Mouse (Mus musculus) hindbrain, embryonic 14.5 days (tissue): ENCODE measurements around the gene Rnf220. TPM values are rescaled to one million over a fixed set of nuclear protein-coding genes. Genes with fewer than 3 reads are reported as not detected.
"Not testable (repeated sequence)": the region's sequence is repeated elsewhere in the genome, so short reads cannot be mapped to it uniquely, and the experiment has no call there.

ENCODE experiments used
- ATAC-seq: fragments of 200-750 bp; cut with Nextera tagmentation; 2 replicates; pipeline ENCODE4 v1.8.0; 2017; ENCODE audit warnings: moderate number of reproducible peaks, mild to moderate bottlenecking, moderate TSS enrichment, moderate library complexity; ENCODE audit not compliant: low FRiP score
- DNase-seq: peaks from one replicate; pipeline ENCODE4 v3.0.0-alpha.2; 2015; ENCODE audit warnings: low spot score
- H3K27ac ChIP-seq: fragments of 300-500 bp; sonication (generic); 2 replicates; pipeline ENCODE4 v1.5.1; 2014; ENCODE audit warnings: mild to moderate bottlenecking, moderate library complexity
- H3K27me3 ChIP-seq: fragments of 300-500 bp; sonication (generic); 2 replicates; pipeline ENCODE4 v1.6.1; 2014; ENCODE audit warnings: mild to moderate bottlenecking, low read length, mixed read lengths; ENCODE audit not compliant: control insufficient read depth, insufficient read depth
- H3K36me3 ChIP-seq: fragments of 300-500 bp; sonication (generic); replicated peaks from 2 replicates; pipeline ENCODE4 v1.6.1; 2014; ENCODE audit not compliant: control insufficient read depth, insufficient read depth
- H3K4me1 ChIP-seq: fragments of 300-500 bp; sonication (generic); replicated peaks from 2 replicates; pipeline ENCODE4 v1.6.1; 2014; ENCODE audit warnings: antibody characterized with exemption, low read length, mixed read lengths; ENCODE audit not compliant: control insufficient read depth, insufficient read depth
- H3K4me2 ChIP-seq: fragments of 300-500 bp; sonication (generic); replicated peaks from 2 replicates; pipeline ENCODE4 v1.6.1; 2014; ENCODE audit warnings: mild to moderate bottlenecking, moderate library complexity
- H3K4me3 ChIP-seq: fragments of 300-500 bp; sonication (generic); replicated peaks from 2 replicates; pipeline ENCODE4 v1.5.1; 2014; ENCODE audit warnings: mild to moderate bottlenecking, low read length
- H3K9ac ChIP-seq: fragments of 300-500 bp; sonication (generic); 2 replicates; pipeline ENCODE4 v1.6.1; 2014
- H3K9me3 ChIP-seq: fragments of 300-500 bp; sonication (generic); 2 replicates; pipeline ENCODE4 v1.6.1; 2016; ENCODE audit warnings: low read length; ENCODE audit not compliant: control insufficient read depth
- WGBS: fragments of 180-500 bp; shearing (Covaris S2); extraction: QIAGEN DNeasy Blood & Tissue Kit; methylation state at CpG from one replicate; pipeline ENCODE4 v1.1.7; 2014; 5-methylcytosine and 5-hydroxymethylcytosine counted together
- polyA plus RNA-seq: library from polyadenylated mRNA; unstranded; fragments of >200 nt; fragmentation: Nextera tagmentation; extraction: Ambion mirVana; gene quantifications from 2 replicates; pipeline ENCODE4 v1.2.1, GENCODE M21; 2014

The Rnf220 gene
- polyA plus RNA-seq, 1 experiment from 2014 or later, result 94.0 TPM

DNA sequence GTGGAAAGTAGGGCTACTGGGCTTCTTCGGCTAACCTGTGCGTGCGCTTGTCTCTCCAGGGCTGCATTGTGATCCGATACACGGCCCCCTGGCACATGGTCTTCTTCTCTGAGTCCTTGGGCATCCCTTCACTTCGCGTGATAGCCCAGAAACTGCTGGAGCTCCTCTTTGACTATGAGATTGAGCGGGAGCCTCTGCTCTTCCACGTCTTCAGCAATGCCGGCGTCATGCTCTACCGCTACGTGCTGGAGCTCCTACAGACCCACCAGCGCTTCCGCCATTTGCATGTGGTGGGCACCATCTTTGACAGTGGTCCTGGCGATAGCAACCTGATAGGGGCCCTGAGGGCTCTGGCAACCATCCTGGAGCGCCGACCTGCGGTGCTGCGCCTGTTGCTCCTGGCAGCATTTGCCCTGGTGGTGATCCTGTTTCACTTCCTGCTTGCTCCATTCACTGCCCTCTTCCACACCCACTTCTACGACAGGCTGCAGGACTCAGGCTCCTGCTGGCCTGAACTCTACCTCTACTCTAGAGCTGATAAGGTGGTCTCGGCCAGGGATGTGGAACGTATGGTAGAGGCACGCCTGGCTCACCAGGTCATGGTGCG lies 228.9 kb downstream of the Rnf220 start:
- Histone ChIP-seq H3K9me3 (no peaks in the 10 kb centered on the region), H3K9ac (no peak overlapping the region), H3K36me3 (peaks cover 19% of the 10 kb centered on the region), H3K4me1 (peaks cover 9% of the 10 kb centered on the region; the same call in 1 of the 2 replicates), H3K4me2 (no peak overlapping the region), H3K4me3 (no peak overlapping the region), H3K27me3 (no peaks in the 10 kb centered on the region), H3K27ac (no peak overlapping the region)
- WGBS, result 90% methylated on average over 25 of the region's 25 CpGs
- no peak for ATAC-seq
- no peak for DNase-seq

- 6% methylated on average over 2 of the region's 2 CpGs for WGBS
- H3K4me1 ChIP-seq, result peaks cover 2% of the 10 kb centered on the region; the same call in 1 of the 2 replicates
- DNase-seq (peak; percentile 84), ATAC-seq (no peak)
- H3K4me3 ChIP-seq, result no peak overlapping the region
- H3K9me3 ChIP-seq, result no peaks in the 10 kb centered on the region
- H3K9ac ChIP-seq, result no peak overlapping the region
- no peaks in the 10 kb centered on the region for H3K27me3 ChIP-seq
- H3K4me2 ChIP-seq, result no peak overlapping the region
- H3K27ac ChIP-seq, result no peak overlapping the region
- H3K36me3 ChIP-seq, result peaks cover 13% of the 10 kb centered on the region
Measured at GRCm38 (mm10) chr4:117267284-117267683, 229.6 kb downstream of the Rnf220 start.

GRCm38 (mm10) chr4:117262987-117263386 lies 233.9 kb downstream of the Rnf220 start:
- H3K4me3 ChIP-seq, result no peak overlapping the region
- no peak overlapping the region for H3K27ac ChIP-seq
- H3K9ac ChIP-seq, result no peak overlapping the region
- H3K4me1 ChIP-seq, result no peaks in the 10 kb centered on the region; the same call in 1 of the 2 replicates
- no peaks in the 10 kb centered on the region for H3K27me3 ChIP-seq
- no peaks in the 10 kb centered on the region for H3K36me3 ChIP-seq
- 59% methylated on average over 8 of the region's 8 CpGs for WGBS
- no peak for ATAC-seq
- no peaks in the 10 kb centered on the region for H3K9me3 ChIP-seq
- DNase-seq, result no peak
- no peak overlapping the region for H3K4me2 ChIP-seq

DNA sequence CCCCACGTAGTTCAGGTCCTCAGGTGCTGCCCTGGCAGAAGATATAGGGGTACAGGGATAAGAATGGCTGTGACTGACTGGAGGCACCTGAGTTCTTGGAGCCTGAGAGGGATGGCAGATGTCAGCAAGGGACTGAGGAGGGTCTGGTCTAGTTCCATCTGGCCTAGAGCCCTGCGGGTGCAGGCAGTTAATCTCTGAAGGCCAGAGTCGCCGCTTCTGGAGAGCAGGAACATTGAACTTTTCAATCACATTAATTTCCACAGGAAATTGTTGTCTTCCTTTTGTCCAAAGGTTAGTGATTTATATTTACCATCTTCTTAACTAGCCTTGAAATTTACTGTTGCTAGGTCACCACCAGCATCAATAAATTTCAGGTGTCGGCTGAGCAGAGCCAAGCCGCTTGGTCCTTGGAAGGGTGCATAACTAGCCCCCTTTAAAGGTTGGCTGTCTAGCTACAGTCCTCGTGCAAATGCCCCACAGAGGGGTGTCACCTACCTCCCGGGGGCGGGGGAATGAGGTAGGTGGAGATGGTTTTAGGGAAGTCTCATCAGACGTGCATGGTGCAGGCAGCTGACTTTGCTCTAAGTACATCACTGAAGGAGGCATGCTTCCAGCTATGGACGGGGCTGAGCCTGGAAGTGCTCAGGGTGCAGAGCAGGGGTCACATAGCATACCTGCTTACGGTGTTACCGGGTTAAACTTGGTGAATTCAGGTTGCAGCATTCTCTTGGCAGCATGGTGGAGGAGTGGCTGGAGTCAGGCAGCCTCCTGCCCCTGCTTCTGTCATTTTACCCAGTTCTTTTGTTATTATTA lies 234.5 kb downstream of the Rnf220 start:
- Histone ChIP-seq H3K9ac (no peak overlapping the region), H3K4me2 (no peak overlapping the region), H3K4me3 (no peak overlapping the region), H3K9me3 (no peaks in the 10 kb centered on the region), H3K36me3 (no peaks in the 10 kb centered on the region), H3K27me3 (no peaks in the 10 kb centered on the region), H3K27ac (no peak overlapping the region), H3K4me1 (no peaks in the 10 kb centered on the region; the same call in 1 of the 2 replicates)
- DNase-seq, result no peak
- no peak for ATAC-seq
- WGBS, result 77% methylated on average over 13 of the region's 13 CpGs

DNA sequence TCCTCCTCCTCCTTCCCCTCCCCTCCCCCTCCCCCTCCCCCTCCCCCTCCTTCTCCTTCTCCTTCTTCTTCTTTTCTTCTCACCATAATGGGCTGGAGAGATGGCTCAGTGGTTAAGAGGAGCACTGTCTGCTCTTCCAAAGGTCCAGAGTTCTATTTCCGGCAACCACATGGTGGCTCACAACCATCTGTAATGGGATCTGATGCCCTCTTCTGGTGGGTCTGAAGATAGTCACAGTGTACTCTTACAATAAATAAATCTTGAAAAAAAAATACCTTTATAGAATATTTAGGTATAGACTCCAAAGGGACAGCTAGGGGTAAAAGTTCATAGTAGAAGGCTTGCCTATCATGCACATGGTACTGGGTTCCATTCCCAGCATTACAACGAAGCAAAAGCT lies 235.6 kb downstream of the Rnf220 start:
- H3K36me3 ChIP-seq, result no peaks in the 10 kb centered on the region
- H3K27ac ChIP-seq, result no peak overlapping the region
- H3K4me1 ChIP-seq, result no peaks in the 10 kb centered on the region; the same call in 1 of the 2 replicates
- no peak overlapping the region for H3K9ac ChIP-seq
- no peak for DNase-seq
- ATAC-seq, result no peak
- H3K4me3 ChIP-seq, result no peak overlapping the region
- 90% methylated on average over 2 of the region's 2 CpGs for WGBS
- no peaks in the 10 kb centered on the region for H3K9me3 ChIP-seq
- no peak overlapping the region for H3K4me2 ChIP-seq
- H3K27me3 ChIP-seq, result no peaks in the 10 kb centered on the region

- not testable (repeated sequence) for H3K4me3 ChIP-seq, H3K4me1 ChIP-seq, H3K9me3 ChIP-seq, H3K9ac ChIP-seq, DNase-seq, H3K36me3 ChIP-seq, H3K4me2 ChIP-seq, H3K27me3 ChIP-seq, H3K27ac ChIP-seq, ATAC-seq
- 75% methylated on average over 6 of the region's 6 CpGs for WGBS
Measured at GRCm38 (mm10) chr4:117259909-117260308, 236.9 kb downstream of the Rnf220 start.

GRCm38 (mm10) chr4:117254672-117255071 lies 242.2 kb downstream of the Rnf220 start:
- 43% methylated on average over 6 of the region's 6 CpGs for WGBS
- Histone ChIP-seq H3K4me2 (no peak overlapping the region), H3K9me3 (no peaks in the 10 kb centered on the region), H3K27me3 (no peaks in the 10 kb centered on the region), H3K36me3 (no peaks in the 10 kb centered on the region), H3K4me3 (no peak overlapping the region), H3K9ac (no peak overlapping the region), H3K27ac (no peak overlapping the region), H3K4me1 (0 out of 2 replicates have a peak, but pooled peaks cover 4% of the 10 kb centered on the region)
- no peak for ATAC-seq
- no peak for DNase-seq

DNA sequence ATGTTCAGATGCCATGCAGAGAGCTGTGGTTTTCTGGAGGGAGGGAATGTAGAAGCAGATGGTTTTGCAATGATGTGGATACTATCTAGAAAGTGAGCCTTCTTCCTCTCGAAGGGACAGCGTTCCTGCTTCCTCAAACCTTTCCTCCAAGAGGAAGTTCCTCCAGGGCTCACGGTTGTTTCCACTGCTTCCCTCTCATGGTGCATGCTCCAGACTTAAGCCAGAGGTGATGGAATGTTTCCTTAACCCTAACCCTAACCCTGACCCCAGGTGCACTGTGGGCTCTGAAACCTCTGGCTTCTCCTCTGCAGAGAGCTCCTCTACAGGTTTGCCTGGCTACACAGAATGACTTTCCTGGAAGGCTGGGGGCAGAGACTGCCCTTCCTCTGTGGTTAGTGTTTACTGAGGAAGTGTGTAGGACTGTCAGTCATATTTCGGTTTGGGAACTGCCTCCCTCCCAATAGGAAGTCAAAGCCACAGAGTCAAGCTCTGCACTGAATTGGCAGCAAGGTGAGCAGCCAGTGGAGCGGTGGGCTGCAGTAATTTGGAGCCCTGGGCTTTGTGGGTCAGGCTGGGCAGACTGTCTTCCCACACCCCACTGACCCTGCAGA lies 242.7 kb downstream of the Rnf220 start:
- Histone ChIP-seq H3K27ac (no peak overlapping the region), H3K9me3 (no peaks in the 10 kb centered on the region), H3K27me3 (no peaks in the 10 kb centered on the region), H3K4me2 (no peak overlapping the region), H3K4me3 (no peak overlapping the region), H3K36me3 (no peaks in the 10 kb centered on the region), H3K4me1 (0 out of 2 replicates have a peak, but pooled peaks cover 4% of the 10 kb centered on the region), H3K9ac (no peak overlapping the region)
- no peak for DNase-seq
- ATAC-seq, result no peak
- WGBS, result 72% methylated on average over 5 of the region's 5 CpGs

DNA sequence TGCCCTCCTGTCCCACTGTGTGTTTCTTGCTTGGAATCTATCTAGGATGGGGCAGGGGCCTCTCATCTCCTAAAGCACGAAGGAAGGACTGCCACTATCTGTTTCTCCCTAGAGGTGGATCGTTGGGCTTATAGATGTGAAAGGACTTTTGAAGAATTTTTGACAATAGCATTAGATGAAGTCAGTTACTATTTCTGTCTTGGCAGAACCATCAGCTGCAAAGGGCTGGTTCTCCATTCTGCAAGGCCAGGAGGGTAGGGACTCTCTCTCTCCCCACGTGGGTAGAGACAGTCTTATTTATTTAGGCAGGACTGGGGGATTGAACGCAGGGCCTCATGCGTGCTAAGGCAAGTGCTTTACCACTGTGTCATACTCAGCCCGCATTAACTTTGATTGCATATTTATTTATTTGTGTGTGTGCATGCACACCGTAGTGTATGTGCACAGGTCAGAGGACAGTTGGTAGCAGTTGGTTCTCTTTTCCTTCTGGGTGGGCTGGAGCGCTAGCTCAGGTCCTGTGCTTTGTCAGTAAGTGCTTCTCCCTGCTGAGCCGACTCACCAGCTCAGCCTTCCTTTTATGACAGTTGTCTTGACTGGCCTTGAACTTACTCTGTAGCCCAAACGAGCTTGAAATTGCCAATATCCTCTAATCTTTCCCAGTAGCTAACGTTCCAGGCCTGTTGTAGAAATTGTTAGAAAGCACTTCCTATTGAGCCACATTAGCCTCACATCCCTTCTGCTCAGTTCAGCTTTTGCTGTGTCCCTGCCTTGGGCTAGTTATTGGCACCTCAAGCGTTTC lies 243.4 kb downstream of the Rnf220 start:
- DNase-seq (no peak), ATAC-seq (no peak)
- Histone ChIP-seq H3K36me3 (no peaks in the 10 kb centered on the region), H3K9ac (no peak overlapping the region), H3K27me3 (no peaks in the 10 kb centered on the region), H3K4me1 (0 out of 2 replicates have a peak, but pooled peaks cover 4% of the 10 kb centered on the region), H3K4me2 (no peak overlapping the region), H3K9me3 (no peaks in the 10 kb centered on the region), H3K27ac (no peak overlapping the region), H3K4me3 (no peak overlapping the region)
- WGBS, result 65% methylated on average over 12 of the region's 12 CpGs
